Mouse (Mus musculus) liver, embryonic 14.5 days (tissue): ENCODE measurements around the gene Med31.

Experiments used
- CTCF ChIP-seq: IDR thresholded peaks from 2 replicates; pipeline ENCODE4 v1.5.1; 2016; ENCODE audit warnings: antibody characterized with exemption, low read depth, control low read depth
- EP300 ChIP-seq: IDR thresholded peaks from 2 replicates; pipeline ENCODE4 v1.6.1; 2016; ENCODE audit warnings: antibody characterized with exemption, low read depth

DNA sequence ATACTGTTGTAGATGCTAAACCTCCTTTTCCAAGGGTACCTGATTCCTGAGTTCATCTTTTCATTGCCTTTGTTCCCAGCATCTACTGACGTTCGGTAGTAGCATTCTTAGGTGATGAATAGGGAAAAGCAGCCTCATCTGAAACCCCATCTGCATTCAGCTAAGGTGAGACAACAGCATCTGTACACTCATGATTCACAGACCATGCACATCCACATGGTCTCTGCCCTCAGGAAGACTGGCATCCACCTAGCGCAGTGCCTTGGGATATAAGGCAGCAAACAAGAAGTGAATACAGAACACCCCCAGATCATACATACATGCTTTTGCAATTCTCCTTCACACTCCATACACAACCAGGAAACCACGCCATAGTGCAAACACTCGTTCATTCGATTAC, 40.7 kb downstream of the Med31 start:
- no peak for TF ChIP-seq CTCF
- no peak for TF ChIP-seq EP300
